Mouse (Mus musculus) thymus, adult 2 months (tissue): ENCODE measurements around the gene Acot5.
"Not testable (repeated sequence)": the region's sequence is repeated elsewhere in the genome, so short reads cannot be mapped to it uniquely, and the experiment has no call there.

ENCODE experiments used
- CTCF ChIP-seq: fragments of 200-500 bp; IDR thresholded peaks from 2 replicates; pipeline ENCODE4 v1.5.1; 2012; ENCODE audit warnings: mild to moderate bottlenecking, control low read depth, low read length, moderate library complexity, borderline replicate concordance; ENCODE audit not compliant: control insufficient read depth, poor library complexity, insufficient read depth; ENCODE audit errors: extremely low read depth
- POLR2A ChIP-seq: fragments of 200-500 bp; IDR thresholded peaks from 2 replicates; pipeline ENCODE4 v1.6.1; 2012; ENCODE audit warnings: mild to moderate bottlenecking, low read length, control low read depth, moderate library complexity; ENCODE audit not compliant: control insufficient read depth, poor library complexity, insufficient read depth; ENCODE audit errors: extremely low read depth

- TF ChIP-seq CTCF, POLR2A: not testable (repeated sequence)
These were observed 457 bp downstream of the Acot5 start for GRCm38 (mm10) chr12:84069582-84069981.
